Mouse (Mus musculus) ES-E14 (cell line): ENCODE measurements at regions not wholly inside any gene's neighbourhood (a gene's known extent, or its start where the extent isn't known, plus 50 kb on each side); places are given as distances from the start of the nearest gene placed in this dataset.

Source experiments
- CHD2 ChIP-seq: IDR thresholded peaks from 2 replicates; pipeline ENCODE4 v1.6.1; 2014; ENCODE audit warnings: mild to moderate bottlenecking, low read depth, low read length, inconsistent platforms
- HCFC1 ChIP-seq: IDR thresholded peaks from 2 replicates; pipeline ENCODE4 v1.6.1; 2012; ENCODE audit warnings: low read length, inconsistent platforms, borderline replicate concordance; ENCODE audit not compliant: insufficient read depth
- ZNF384 ChIP-seq: IDR thresholded peaks from 2 replicates; pipeline ENCODE4 v1.6.1; 2012; ENCODE audit warnings: low read depth, low read length, inconsistent platforms

DNA sequence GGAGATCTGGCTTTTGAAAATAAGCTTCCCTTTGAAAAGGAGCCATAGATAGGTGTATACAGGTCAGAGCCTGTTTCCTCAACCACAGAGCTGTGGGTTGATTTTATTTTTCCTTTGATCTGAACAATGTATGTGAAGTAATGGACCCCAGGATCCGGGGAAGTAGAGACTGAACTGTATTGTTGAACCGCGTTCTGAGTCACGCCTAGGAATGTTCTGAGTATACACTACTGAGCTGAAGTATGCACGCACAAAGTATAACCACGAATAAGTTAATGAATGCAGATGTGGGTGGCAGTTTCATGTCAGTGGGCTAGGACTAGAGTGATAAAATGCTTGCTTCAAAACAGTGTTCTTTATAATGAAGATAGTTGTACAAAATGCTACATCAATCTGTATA lies 147.7 kb downstream of the Rassf9 start:
- TF ChIP-seq ZNF384 (no peak), CHD2 (no peak), HCFC1 (no peak)
